Mouse (Mus musculus) brain, embryonic 14.5 days (tissue): Measurements from ENCODE around the gene Fam185a. TPM values are rescaled to one million over a fixed set of nuclear protein-coding genes. Genes with fewer than 3 reads are reported as not detected.
A peak's percentile ranks its signal among the peaks of the same experiment; 100 is the strongest.

ENCODE experiments used
- DNase-seq: peaks from one replicate; pipeline ENCODE4 v3.0.0-alpha.2; 2011; ENCODE audit warnings: low read depth
- CTCF ChIP-seq: fragments of 200-500 bp; IDR thresholded peaks from 2 replicates; pipeline ENCODE4 v1.5.1; 2012; ENCODE audit warnings: inconsistent platforms, mild to moderate bottlenecking, moderate library complexity, borderline replicate concordance; ENCODE audit not compliant: insufficient read depth, insufficient read length; ENCODE audit errors: extremely low read depth
- POLR2A ChIP-seq: fragments of 200-500 bp; IDR thresholded peaks from 2 replicates; pipeline ENCODE4 v1.6.1; 2012; ENCODE audit warnings: mild to moderate bottlenecking, inconsistent platforms, borderline replicate concordance; ENCODE audit not compliant: poor library complexity, insufficient read depth, insufficient read length, severe bottlenecking; ENCODE audit errors: extremely low read depth
- polyA plus RNA-seq: library from polyadenylated mRNA; depleted of rRNA; stranded (reverse); fragments of >200 nt; gene quantifications from 2 replicates; pipeline ENCODE4 v1.2.3, GENCODE M21; 2012

Gene Fam185a
- polyA plus RNA-seq, 1 experiment, result 4.7 TPM

DNA sequence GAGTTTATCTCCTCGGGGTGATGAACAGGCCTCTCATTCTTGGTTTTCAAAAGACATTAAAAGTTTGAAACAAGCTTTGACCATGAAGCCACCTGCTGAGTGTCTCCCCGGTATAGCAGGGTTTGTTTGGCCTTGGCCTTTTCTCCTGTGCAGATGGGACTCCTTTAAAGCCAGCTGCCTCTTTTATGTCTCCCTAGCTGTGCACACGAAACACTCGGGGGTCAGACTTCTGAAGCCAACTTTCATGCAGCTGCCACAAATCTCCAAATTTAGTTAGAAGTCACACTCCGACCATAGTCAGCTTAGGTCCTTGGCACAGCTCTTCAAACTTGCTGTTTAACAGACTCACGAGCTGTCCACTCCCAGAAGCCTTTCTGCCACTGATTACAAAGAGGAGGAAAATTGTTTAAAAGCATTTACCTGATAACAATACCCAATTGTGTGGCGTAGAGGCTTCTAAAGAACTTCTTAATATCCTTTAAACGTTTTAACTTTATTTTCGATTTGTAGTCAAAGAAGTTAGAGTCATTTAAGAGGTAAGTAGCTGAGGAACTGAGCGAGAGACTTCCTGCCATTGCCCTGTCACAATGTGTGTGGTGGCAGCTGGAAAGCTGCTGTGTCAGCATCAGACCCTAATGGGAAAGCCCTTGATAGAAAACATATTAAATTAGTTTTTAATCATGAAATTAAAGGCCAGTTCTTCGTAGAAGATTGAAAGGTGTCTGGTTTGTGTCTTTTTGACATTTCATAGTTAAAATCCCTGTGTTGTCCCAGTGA lies 57.9 kb downstream of the Fam185a start:
- no peak for TF ChIP-seq POLR2A
- TF ChIP-seq CTCF, result no peak
- peak; percentile 36 for DNase-seq

- no peak for TF ChIP-seq CTCF
- no peak for TF ChIP-seq POLR2A
- DNase-seq, result no peak
Observed at GRCm38 (mm10) chr5:21483275-21483674, 58.5 kb downstream of the Fam185a start.

DNA sequence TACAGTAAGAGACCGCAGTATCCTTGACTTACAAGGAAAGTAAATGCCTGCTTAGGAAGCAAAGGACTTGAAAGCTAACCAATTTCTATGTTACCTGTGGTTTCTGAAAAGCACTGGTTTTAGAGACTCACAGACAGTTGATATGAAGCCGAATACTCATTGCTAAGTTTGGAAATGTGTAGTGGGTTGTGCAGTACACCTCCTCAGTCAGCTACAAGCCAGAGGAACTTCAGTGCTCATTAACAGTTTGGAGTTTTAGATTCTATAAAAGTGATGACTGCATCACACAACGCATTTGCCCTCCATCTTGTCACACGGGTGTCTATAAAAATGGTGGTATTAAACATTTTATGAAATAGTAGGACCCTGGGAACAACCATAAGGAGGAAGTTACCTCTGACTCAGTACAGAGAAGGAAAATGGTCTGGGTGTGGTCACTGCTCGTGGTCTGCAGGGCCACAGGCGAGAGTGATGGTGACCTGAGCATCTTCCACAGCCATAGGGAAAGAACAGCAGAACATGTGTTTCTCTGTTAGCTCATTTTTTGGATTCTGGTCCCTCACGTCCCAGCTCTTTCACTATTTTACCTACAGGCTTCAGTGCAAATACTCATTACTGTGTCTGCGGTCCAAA lies 60.6 kb downstream of the Fam185a start:
- DNase-seq, result no peak
- TF ChIP-seq CTCF (no peak), POLR2A (no peak)

DNA sequence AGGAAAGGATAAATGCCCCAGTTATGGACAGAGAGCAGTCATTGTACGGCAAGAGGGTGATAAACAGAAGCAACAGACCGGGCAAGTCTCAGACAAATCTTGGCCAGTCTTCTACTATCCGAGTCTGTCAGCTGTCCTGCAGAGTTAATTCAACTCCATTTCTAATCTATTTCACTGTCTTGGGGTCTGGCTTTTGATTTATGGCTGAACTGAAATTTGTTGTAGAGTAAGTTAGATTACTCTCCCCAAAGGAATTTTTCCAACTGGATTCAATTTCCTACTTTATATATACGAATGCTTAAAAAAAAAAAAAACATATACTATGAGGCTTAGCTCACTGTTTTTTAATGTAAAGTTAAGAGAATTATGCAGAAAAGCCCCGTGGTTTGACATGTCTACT lies 62.0 kb downstream of the Fam185a start:
- DNase-seq, result no peak
- no peak for TF ChIP-seq POLR2A
- TF ChIP-seq CTCF, result no peak

DNA sequence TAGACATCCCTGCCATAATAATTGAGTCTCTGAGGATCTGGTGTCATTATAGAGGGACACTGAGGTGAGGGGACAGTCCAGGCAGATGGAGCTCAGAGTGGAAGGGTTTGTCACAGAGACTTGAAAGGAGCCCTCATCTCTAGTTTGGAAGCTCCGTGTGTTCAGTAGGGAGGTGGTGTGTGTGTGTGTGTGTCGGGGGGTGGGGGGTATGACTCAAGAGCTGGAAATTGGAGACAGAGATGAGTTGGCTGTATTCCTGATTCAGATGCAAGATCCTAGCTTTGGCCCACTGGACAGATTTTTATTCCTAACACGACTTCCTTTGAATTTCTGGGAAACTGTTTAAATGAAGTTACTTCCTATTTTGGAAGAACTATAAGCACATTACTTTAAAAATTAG lies 62.5 kb downstream of the Fam185a start:
- no peak for DNase-seq
- TF ChIP-seq CTCF, result no peak
- no peak for TF ChIP-seq POLR2A

- no peak for DNase-seq
- TF ChIP-seq CTCF (no peak), POLR2A (no peak)
Observed at GRCm38 (mm10) chr5:21487716-21488115, 63.0 kb downstream of the Fam185a start.

DNA sequence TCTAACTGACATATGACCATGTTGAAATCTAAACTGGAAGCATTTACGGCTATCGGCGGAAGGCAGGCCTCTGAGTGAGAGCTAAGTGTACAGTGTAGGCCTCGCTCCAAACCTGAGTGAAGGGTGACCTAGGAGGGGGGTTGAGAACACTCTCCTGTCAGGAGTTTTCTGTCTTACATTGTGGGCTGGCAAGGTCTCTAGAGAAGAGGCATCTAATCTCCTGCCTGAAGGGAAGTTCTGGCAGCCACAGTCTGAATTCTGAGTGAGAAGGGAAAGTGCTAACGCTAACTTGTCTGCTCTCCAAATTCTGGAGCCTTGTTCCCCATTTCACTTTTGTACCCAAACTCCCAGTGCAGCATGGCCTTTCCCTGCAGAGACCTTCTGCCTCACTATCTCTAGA lies 63.7 kb downstream of the Fam185a start:
- no peak for TF ChIP-seq POLR2A
- TF ChIP-seq CTCF, result no peak
- no peak for DNase-seq

GRCm38 (mm10) chr5:21489135-21489534 lies 64.4 kb downstream of the Fam185a start:
- TF ChIP-seq CTCF, result no peak
- no peak for TF ChIP-seq POLR2A
- peak; percentile 19 for DNase-seq

GRCm38 (mm10) chr5:21491469-21491868 lies 66.7 kb downstream of the Fam185a start:
- no peak for DNase-seq
- TF ChIP-seq POLR2A, result no peak
- TF ChIP-seq CTCF, result no peak

DNA sequence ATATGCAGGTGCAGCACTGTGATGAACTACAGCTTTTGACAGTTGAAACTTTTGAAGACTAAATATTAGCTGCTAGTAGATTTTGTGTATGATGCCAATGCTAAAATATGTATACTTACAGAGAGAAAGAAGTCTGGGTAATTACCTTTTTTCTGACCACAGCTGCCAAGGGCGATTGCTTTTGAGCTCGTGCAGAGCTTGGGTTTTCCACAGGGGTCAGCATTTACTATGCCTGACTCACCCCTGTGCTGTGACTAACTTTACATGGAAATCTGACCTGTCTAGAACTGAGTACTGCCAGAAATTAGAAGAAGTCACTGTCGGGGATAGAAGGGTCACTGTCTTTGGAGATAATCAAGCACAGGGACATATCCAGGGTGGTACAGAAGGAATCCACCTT lies 67.5 kb downstream of the Fam185a start:
- DNase-seq, result no peak
- TF ChIP-seq CTCF (no peak), POLR2A (no peak)

GRCm38 (mm10) chr5:21493294-21493999 lies 68.7 kb downstream of the Fam185a start:
- no peak for DNase-seq
- TF ChIP-seq CTCF (no peak), POLR2A (no peak)
